Mouse (Mus musculus) midbrain, embryonic 14.5 days (tissue): Measurements from ENCODE around the gene Kcnj9. TPM values are rescaled to one million over a fixed set of nuclear protein-coding genes. Genes with fewer than 3 reads are reported as not detected.

Experiments used
- ATAC-seq: fragments of 200-750 bp; cut with Nextera tagmentation; 2 replicates; pipeline ENCODE4 v1.8.0; 2017; ENCODE audit warnings: moderate number of reproducible peaks, moderate library complexity; ENCODE audit not compliant: low FRiP score, low TSS enrichment
- DNase-seq: peaks from one replicate; pipeline ENCODE4 v3.0.0-alpha.2; 2015
- H3K27ac ChIP-seq: fragments of 300-500 bp; sonication (generic); replicated peaks from 2 replicates; pipeline ENCODE4 v1.5.1; 2014; ENCODE audit warnings: mild to moderate bottlenecking, low read depth, low read length, moderate library complexity
- H3K27me3 ChIP-seq: fragments of 300-500 bp; sonication (generic); 2 replicates; pipeline ENCODE4 v1.6.1; 2014; ENCODE audit warnings: low read length, control low read depth, mixed read lengths; ENCODE audit not compliant: control insufficient read depth, insufficient read depth
- H3K36me3 ChIP-seq: fragments of 300-500 bp; sonication (generic); 2 replicates; pipeline ENCODE4 v1.6.1; 2014; ENCODE audit warnings: low read length, control low read depth; ENCODE audit not compliant: control insufficient read depth, insufficient read depth
- H3K4me1 ChIP-seq: fragments of 300-500 bp; sonication (generic); 2 replicates; pipeline ENCODE4 v1.6.1; 2014; ENCODE audit warnings: mild to moderate bottlenecking, antibody characterized with exemption, low read length, control low read depth; ENCODE audit not compliant: control insufficient read depth, insufficient read depth
- H3K4me2 ChIP-seq: fragments of 300-500 bp; sonication (generic); 2 replicates; pipeline ENCODE4 v1.6.1; 2014; ENCODE audit warnings: mild to moderate bottlenecking, low read length, moderate library complexity
- H3K4me3 ChIP-seq: fragments of 300-500 bp; sonication (generic); replicated peaks from 2 replicates; pipeline ENCODE4 v1.5.1; 2014; ENCODE audit warnings: low read depth, low read length
- H3K9ac ChIP-seq: fragments of 300-500 bp; sonication (generic); replicated peaks from 2 replicates; pipeline ENCODE4 v1.6.1; 2014; ENCODE audit warnings: mild to moderate bottlenecking, low read length, moderate library complexity
- H3K9me3 ChIP-seq: fragments of 300-500 bp; sonication (generic); 2 replicates; pipeline ENCODE4 v1.6.1; 2016; ENCODE audit warnings: low read length, control low read depth, mixed read lengths; ENCODE audit not compliant: control insufficient read depth
- WGBS: fragments of 180-500 bp; shearing (Covaris S2); extraction: QIAGEN DNeasy Blood & Tissue Kit; methylation state at CpG from one replicate; pipeline ENCODE4 v1.1.7; 2014; 5-methylcytosine and 5-hydroxymethylcytosine counted together
- polyA plus RNA-seq: library from polyadenylated mRNA; unstranded; fragments of >200 nt; fragmentation: Nextera tagmentation; extraction: Ambion mirVana; gene quantifications from 2 replicates; pipeline ENCODE4 v1.2.1, GENCODE M21; 2014

Gene Kcnj9
- polyA plus RNA-seq, 1 experiment from 2014 or later, result 3.0 TPM

DNA sequence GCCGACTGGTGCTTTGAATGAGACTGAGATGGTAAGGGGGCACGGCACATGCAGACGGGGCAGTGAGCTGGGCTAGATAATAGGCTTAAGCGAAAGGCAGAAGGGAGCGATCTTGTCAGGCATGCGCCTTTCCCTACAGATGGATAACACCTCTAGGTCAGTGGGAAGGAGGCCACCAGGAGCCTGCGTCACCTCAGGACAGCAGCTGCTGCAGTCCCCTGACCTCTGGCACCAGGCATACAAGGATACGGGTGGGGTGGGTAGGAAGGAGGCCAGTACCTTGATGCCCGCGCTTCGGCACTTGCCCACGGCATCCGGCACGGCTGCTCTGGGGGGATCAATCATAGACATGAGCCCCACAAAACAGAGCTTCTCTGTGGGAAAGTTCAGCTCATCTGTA, 44.9 kb downstream of the Kcnj9 start:
- no peak overlapping the region for H3K9ac ChIP-seq
- DNase-seq, result no peak
- H3K4me2 ChIP-seq, result no peak overlapping the region
- 91% methylated on average over 14 of the region's 14 CpGs for WGBS
- no peak overlapping the region for H3K27ac ChIP-seq
- H3K4me3 ChIP-seq, result no peak overlapping the region
- H3K4me1 ChIP-seq, result no peaks in the 10 kb centered on the region
- H3K36me3 ChIP-seq, result no peaks in the 10 kb centered on the region
- ATAC-seq, result no peak
- no peaks in the 10 kb centered on the region for H3K27me3 ChIP-seq
- H3K9me3 ChIP-seq, result no peaks in the 10 kb centered on the region

DNA sequence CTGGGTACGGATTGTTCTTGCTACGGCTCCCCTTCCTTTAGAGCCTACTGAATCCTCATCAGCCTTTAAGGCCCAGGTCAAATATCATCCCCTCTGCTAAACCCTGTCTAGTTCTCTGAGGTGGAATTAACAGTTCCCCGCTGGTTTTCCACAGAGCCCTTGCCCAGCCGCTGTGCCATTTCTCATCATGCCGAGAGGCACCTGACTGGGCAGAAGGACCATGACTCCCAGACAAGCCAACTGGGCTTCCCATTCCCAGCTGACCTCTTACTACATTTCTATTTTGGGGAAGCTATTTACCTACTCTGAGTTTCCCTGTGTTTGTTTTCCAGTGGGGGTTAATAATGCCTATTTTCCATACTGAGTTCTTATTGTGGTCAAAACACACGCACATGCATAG, 46.0 kb downstream of the Kcnj9 start:
- WGBS, result 95% methylated on average over 6 of the region's 6 CpGs
- H3K4me2 ChIP-seq, result no peak overlapping the region
- H3K27ac ChIP-seq, result no peak overlapping the region
- ATAC-seq (no peak), DNase-seq (no peak)
- no peak overlapping the region for H3K4me3 ChIP-seq
- no peaks in the 10 kb centered on the region for H3K9me3 ChIP-seq
- no peaks in the 10 kb centered on the region for H3K27me3 ChIP-seq
- H3K36me3 ChIP-seq, result no peaks in the 10 kb centered on the region
- H3K4me1 ChIP-seq, result no peaks in the 10 kb centered on the region
- no peak overlapping the region for H3K9ac ChIP-seq

DNA sequence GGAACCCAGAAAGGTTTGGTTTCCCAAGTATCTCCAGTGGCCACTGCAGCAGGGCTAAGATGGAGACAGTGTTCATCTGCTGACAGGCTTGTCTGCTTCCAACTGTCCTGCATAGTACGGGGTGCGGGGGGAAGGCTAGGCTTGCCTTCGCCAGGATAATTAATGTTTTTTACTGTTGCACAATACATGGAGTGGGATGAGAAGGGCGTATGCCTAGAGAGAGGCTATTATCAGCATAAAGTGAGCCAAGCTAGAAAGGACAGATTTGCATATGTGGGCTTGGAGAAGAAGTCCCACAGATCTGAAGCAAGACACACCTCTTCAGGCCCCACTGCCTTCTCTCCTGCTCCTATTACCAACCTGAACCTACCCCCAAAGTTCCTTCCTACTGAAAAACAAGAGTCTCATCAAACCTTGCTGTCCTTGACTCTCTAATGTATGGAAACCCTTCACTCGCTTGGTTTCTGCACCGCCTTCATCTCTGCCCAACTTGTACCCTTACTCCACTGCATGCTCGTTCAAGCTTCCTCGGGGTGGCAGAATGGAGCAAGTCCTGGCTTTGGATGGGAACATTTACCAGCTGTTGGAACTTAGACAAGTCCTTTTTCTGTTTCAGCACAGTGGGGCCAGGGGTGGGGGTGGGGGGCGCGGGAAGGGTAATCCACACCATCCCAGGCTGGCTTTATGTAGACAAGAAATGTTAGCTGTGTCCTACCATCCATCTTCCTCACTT, 47.4 kb downstream of the Kcnj9 start:
- H3K4me1 ChIP-seq, result no peaks in the 10 kb centered on the region
- H3K9ac ChIP-seq, result no peak overlapping the region
- H3K4me3 ChIP-seq, result no peak overlapping the region
- H3K36me3 ChIP-seq, result no peaks in the 10 kb centered on the region
- DNase-seq (no peak), ATAC-seq (no peak)
- no peak overlapping the region for H3K4me2 ChIP-seq
- no peaks in the 10 kb centered on the region for H3K27me3 ChIP-seq
- no peak overlapping the region for H3K27ac ChIP-seq
- whole genome bisulfite sequencing, result 87% methylated on average over 10 of the region's 10 CpGs
- H3K9me3 ChIP-seq, result no peaks in the 10 kb centered on the region

DNA sequence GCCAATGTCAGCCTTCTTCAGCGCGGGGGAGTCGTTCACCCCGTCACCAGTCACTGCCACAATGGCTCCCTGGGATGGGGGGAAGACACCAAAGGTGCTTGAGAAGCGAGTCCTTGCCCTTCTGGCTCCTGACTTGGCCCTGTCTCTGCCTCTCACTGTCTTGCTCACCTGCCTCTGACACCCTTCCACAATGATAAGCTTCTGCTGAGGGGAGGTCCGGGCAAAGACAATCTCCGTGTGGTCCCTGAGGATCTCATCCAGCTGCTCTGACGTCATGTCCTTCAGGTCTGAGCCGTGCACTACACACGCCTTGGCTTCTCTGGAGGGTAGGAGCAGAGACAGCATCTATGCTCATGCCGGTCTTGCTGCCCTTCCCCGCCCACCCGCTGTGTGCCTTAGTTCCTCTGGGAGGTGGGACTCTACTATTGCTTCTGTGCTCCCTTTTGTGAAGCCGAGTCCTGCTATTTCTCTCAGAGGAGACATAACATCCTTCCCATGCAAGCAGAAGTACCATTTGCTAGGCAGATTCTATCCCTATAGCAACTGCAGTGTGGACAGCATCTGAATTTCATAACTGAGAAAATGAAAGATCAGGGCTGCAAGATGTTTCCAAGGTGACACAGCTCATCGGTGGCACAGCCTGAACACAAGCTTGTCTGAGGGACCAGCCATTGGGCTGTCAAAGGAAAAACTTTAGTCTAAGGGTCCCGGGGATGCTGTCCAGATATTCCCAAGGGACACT, 49.2 kb downstream of the Kcnj9 start:
- DNase-seq, result no peak
- Histone ChIP-seq H3K4me3 (no peak overlapping the region), H3K4me2 (no peak overlapping the region), H3K36me3 (no peaks in the 10 kb centered on the region), H3K27me3 (no peaks in the 10 kb centered on the region), H3K9me3 (no peaks in the 10 kb centered on the region), H3K27ac (no peak overlapping the region), H3K9ac (no peak overlapping the region), H3K4me1 (no peaks in the 10 kb centered on the region)
- WGBS, result 76% methylated on average over 16 of the region's 16 CpGs
- no peak for ATAC-seq

DNA sequence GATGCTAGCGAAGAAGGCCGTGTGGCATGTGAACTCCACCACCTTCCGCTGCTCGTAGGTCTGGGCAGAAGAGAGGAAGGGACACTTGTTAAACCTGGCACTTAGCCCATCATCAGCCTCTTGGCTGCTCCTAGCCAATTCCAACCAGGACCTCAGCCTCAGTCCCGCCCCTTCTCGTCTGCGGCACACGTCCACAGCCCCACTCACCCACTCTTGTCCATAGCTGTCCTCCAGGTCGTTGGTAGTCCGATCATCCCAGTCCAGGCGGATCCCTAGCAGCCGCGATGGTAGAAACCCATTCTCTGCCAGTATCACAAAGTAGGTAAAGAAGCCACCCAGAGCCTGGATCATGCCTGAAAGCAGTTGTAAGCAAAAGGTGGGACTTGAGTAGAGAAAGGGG, 50.8 kb downstream of the Kcnj9 start:
- H3K4me2 ChIP-seq, result no peak overlapping the region
- DNase-seq (no peak), ATAC-seq (no peak)
- no peak overlapping the region for H3K4me3 ChIP-seq
- H3K27me3 ChIP-seq, result no peaks in the 10 kb centered on the region
- no peaks in the 10 kb centered on the region for H3K9me3 ChIP-seq
- H3K27ac ChIP-seq, result no peak overlapping the region
- no peaks in the 10 kb centered on the region for H3K36me3 ChIP-seq
- WGBS, result 94% methylated on average over 13 of the region's 13 CpGs
- no peak overlapping the region for H3K9ac ChIP-seq
- no peaks in the 10 kb centered on the region for H3K4me1 ChIP-seq

DNA sequence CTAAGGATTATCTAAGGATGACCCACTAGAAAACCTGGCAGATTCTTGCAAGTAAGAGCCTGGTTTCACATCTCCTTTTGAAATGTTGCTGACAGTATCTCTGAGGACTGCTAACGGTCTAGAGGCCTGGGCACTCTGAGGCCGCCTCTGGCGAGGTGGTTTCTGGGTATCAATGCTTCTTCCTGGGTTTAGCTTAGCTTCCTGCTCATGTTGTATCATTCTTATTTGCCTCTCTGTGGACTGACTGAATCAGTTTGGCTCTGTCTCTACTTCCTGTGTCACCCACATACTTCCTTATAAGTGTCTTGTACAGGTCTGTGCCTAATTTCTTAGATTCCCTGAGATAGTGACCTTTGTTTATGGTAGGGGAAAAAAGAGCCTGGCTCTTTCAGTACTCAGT, 51.9 kb downstream of the Kcnj9 start:
- no peak for DNase-seq
- H3K4me2 ChIP-seq, result no peak overlapping the region
- H3K4me3 ChIP-seq, result no peak overlapping the region
- H3K36me3 ChIP-seq, result no peaks in the 10 kb centered on the region
- H3K4me1 ChIP-seq, result no peaks in the 10 kb centered on the region
- ATAC-seq, result no peak
- no peak overlapping the region for H3K9ac ChIP-seq
- H3K27ac ChIP-seq, result no peak overlapping the region
- no peaks in the 10 kb centered on the region for H3K27me3 ChIP-seq
- no peaks in the 10 kb centered on the region for H3K9me3 ChIP-seq
- 71% methylated on average over 3 of the region's 3 CpGs for WGBS

DNA sequence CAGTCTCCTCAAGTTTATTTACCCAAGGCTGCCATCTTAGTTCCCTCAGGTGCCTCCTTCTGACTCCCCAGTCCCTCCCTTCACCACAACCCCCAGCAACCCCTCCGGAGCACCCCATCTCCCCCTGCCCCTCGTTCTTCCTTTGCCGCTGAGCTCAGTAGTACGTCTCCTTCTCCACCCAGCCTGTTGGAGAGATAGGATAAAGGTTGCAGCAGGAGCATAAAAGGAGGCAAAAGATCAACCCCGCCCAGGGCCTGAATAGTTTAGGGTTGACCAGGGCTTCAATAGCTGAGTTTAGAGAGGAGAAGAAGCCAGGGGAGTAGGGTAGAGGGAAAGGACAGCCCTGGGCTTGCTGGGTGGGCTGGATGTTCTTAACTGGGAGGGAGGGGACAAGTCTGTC, 54.6 kb downstream of the Kcnj9 start:
- Histone ChIP-seq H3K9me3 (no peaks in the 10 kb centered on the region), H3K27ac (no peak overlapping the region), H3K9ac (no peak overlapping the region), H3K4me1 (peaks cover 8% of the 10 kb centered on the region), H3K4me2 (no peak overlapping the region), H3K27me3 (no peaks in the 10 kb centered on the region), H3K4me3 (no peak overlapping the region), H3K36me3 (no peaks in the 10 kb centered on the region)
- ATAC-seq (no peak), DNase-seq (no peak)
- 66% methylated on average over 5 of the region's 5 CpGs for WGBS

DNA sequence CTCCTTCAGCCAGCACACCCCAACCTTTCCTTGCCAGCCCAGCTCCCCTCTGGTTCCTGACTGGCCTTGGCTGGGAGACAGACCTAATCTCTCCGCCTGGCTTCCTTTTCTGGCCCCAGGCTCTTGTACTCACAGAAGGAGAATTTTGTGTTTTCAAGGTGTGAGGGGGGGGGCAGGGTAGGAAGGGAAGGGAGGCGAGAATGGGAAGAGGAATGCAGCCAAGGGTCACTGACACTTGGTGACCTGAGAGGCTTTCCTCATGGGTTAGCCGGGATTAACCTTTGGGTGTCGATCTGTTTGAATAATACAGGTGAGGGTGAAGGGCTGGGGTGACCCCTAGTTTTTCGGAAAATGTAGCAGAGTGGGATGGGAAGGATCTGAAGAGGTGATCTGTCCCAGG, 55.0 kb downstream of the Kcnj9 start:
- DNase-seq, result no peak
- H3K9me3 ChIP-seq, result no peaks in the 10 kb centered on the region
- H3K36me3 ChIP-seq, result no peaks in the 10 kb centered on the region
- no peak for ATAC-seq
- H3K9ac ChIP-seq, result no peak overlapping the region
- H3K27ac ChIP-seq, result no peak overlapping the region
- H3K4me2 ChIP-seq, result no peak overlapping the region
- H3K27me3 ChIP-seq, result no peaks in the 10 kb centered on the region
- peaks cover 8% of the 10 kb centered on the region for H3K4me1 ChIP-seq
- no peak overlapping the region for H3K4me3 ChIP-seq
- 65% methylated on average over 5 of the region's 5 CpGs for WGBS

DNA sequence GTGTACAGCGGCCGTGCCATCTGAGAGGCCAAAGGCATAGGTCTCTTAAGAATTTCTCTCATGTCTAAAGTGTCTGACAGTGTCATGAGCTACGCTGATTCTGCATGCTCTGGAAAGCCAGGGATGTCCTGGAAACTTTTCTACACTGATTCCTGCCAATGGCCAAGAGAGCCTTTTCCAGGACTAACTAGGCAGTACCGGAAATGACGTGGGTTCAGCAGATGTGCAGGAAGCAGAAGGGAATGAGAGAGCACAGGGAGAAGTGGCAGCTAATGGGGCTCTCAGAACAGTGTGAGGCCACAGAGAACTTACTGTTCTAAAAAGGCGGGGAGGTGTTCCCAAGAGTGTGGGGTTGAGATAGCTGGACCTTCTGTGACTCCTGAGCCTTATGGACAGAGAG, 55.7 kb downstream of the Kcnj9 start:
- 94% methylated on average over 6 of the region's 6 CpGs for WGBS
- Histone ChIP-seq H3K4me1 (peaks cover 8% of the 10 kb centered on the region), H3K4me3 (no peak overlapping the region), H3K4me2 (no peak overlapping the region), H3K27me3 (no peaks in the 10 kb centered on the region), H3K9me3 (no peaks in the 10 kb centered on the region), H3K27ac (no peak overlapping the region), H3K9ac (no peak overlapping the region), H3K36me3 (no peaks in the 10 kb centered on the region)
- DNase-seq, result no peak
- no peak for ATAC-seq
